In genomic region chr3:108423006-108423405, GRCm38 (mm10) we compare ENCODE assay signal across 13 mouse cellular contexts. TPM values are rescaled to one million over a fixed set of nuclear protein-coding genes. Genes with fewer than 3 reads are reported as not detected.
DNase-seq lines count a peak whose midpoint lies in the region; ATAC-seq lines count a peak whose summit lies in the region.
"Had no signal": no experiment of that assay in that cellular context is flagged by ENCODE, and none has a peak within 500 bp of the region (broad histone marks: within the 10 kb centered on the region; RNA-seq: fewer than 3 reads in every experiment).

No protein-coding gene starts in this region.

- no peak for DNase-seq in heart, adult 11 months
- DNase-seq in embryonic facial prominence, embryonic 10.5 days (ENCODE audit: low spot score), result no peak
- peak; percentile 5 for DNase-seq in hindbrain, embryonic 10.5 days (ENCODE audit: low spot score)
- no peak for DNase-seq in left cerebral cortex, postnatal 4 days
- DNase-seq in kidney, adult 11 months, result no peak
- DNase-seq: adrenal gland, adult 8-10 months; gastrocnemius, postnatal 36 days; liver, embryonic 13.5 days; lung, postnatal 14 days had no signal

- H3K36me3 ChIP-seq in heart, embryonic 13.5 days, result peaks cover 34% of the 10 kb centered on the region
- peaks cover 31% of the 10 kb centered on the region for H3K36me3 ChIP-seq in embryonic facial prominence, embryonic 10.5 days (replicated peaks)
- peaks cover 32% of the 10 kb centered on the region for H3K36me3 ChIP-seq in hindbrain, embryonic 10.5 days
- H3K36me3 ChIP-seq in midbrain, embryonic 16.5 days (ENCODE audit: control insufficient read depth, insufficient read depth, low read length), result peaks cover 19% of the 10 kb centered on the region
- H3K36me3 ChIP-seq in intestine, embryonic 16.5 days (ENCODE audit: control insufficient read depth, insufficient read depth, low read length), result 0 out of 2 replicates have a peak, but pooled peaks cover 11% of the 10 kb centered on the region

- peaks cover 17% of the 10 kb centered on the region for H3K4me1 ChIP-seq in heart, embryonic 13.5 days
- H3K4me1 ChIP-seq in embryonic facial prominence, embryonic 10.5 days, result peaks cover 35% of the 10 kb centered on the region
- peaks cover 55% of the 10 kb centered on the region for H3K4me1 ChIP-seq in hindbrain, embryonic 10.5 days (replicated peaks)
- H3K4me1 ChIP-seq in midbrain, embryonic 16.5 days (ENCODE audit: control insufficient read depth, insufficient read depth, low read length), result peaks cover 18% of the 10 kb centered on the region
- H3K4me1 ChIP-seq in intestine, embryonic 16.5 days (ENCODE audit: control insufficient read depth, insufficient read depth, low read length), result peaks cover 7% of the 10 kb centered on the region

- peaks cover 20% of the 10 kb centered on the region for H3K27me3 ChIP-seq in heart, embryonic 13.5 days (replicated peaks)
- peaks cover 6% of the 10 kb centered on the region for H3K27me3 ChIP-seq in embryonic facial prominence, embryonic 10.5 days (replicated peaks; ENCODE audit: low read depth, poor library complexity, severe bottlenecking)
- peaks cover 6% of the 10 kb centered on the region; the same call in 1 of the 2 replicates for H3K27me3 ChIP-seq in hindbrain, embryonic 10.5 days (ENCODE audit: insufficient read depth, poor library complexity, severe bottlenecking)
- no peaks in the 10 kb centered on the region for H3K27me3 ChIP-seq in midbrain, embryonic 16.5 days (ENCODE audit: control insufficient read depth, insufficient read depth, low read depth, low read length)
- H3K27me3 ChIP-seq in intestine, embryonic 16.5 days (replicated peaks; ENCODE audit: control insufficient read depth, insufficient read depth, low read length), result no peaks in the 10 kb centered on the region

- 36% methylated on average over 6 of the region's 6 CpGs for WGBS in heart, embryonic 13.5 days
- 43% methylated on average over 6 of the region's 6 CpGs for WGBS in embryonic facial prominence, embryonic 10.5 days
- WGBS in hindbrain, embryonic 10.5 days, result 43% methylated on average over 6 of the region's 6 CpGs
- WGBS in midbrain, embryonic 16.5 days, result 37% methylated on average over 6 of the region's 6 CpGs
- 42% methylated on average over 6 of the region's 6 CpGs for WGBS in intestine, embryonic 16.5 days

- no peak for ATAC-seq in heart, embryonic 13.5 days (ENCODE audit: extremely low read depth, insufficient number of reproducible peaks, low FRiP score, low TSS enrichment)
- no peak for ATAC-seq in midbrain, embryonic 16.5 days
- no peak for ATAC-seq in intestine, embryonic 16.5 days

- H3K4me2 ChIP-seq in heart, embryonic 13.5 days, result no peak overlapping the region
- H3K4me2 ChIP-seq in midbrain, embryonic 16.5 days (ENCODE audit: low read length), result no peak overlapping the region
- no peak overlapping the region for H3K4me2 ChIP-seq in intestine, embryonic 16.5 days (ENCODE audit: low read depth, low read length)

- no peak overlapping the region for H3K27ac ChIP-seq in heart, embryonic 13.5 days (replicated peaks)
- 0 out of 2 replicates have a peak overlapping the region, but pooled peaks have one; percentile 19 for H3K27ac ChIP-seq in embryonic facial prominence, embryonic 10.5 days (replicated peaks)
- H3K27ac ChIP-seq in hindbrain, embryonic 10.5 days, result peak overlapping the region; percentile 72
- 0 out of 2 replicates have a peak overlapping the region, but pooled peaks have one; percentile 73 for H3K27ac ChIP-seq in midbrain, embryonic 16.5 days (ENCODE audit: low read length)
- H3K27ac ChIP-seq in intestine, embryonic 16.5 days (ENCODE audit: low read length), result no peak overlapping the region
- H3K27ac ChIP-seq: kidney, postnatal 0 days; liver, embryonic 13.5 days had no signal

- no peak overlapping the region for H3K4me3 ChIP-seq in heart, embryonic 13.5 days
- no peak overlapping the region for H3K4me3 ChIP-seq in embryonic facial prominence, embryonic 10.5 days
- H3K4me3 ChIP-seq in hindbrain, embryonic 10.5 days, result no peak overlapping the region
- no peak overlapping the region for H3K4me3 ChIP-seq in midbrain, embryonic 16.5 days (ENCODE audit: low read depth, low read length)
- H3K4me3 ChIP-seq in intestine, embryonic 16.5 days (ENCODE audit: low read length), result no peak overlapping the region
- H3K4me3 ChIP-seq: liver, embryonic 13.5 days had no signal

- peak overlapping the region; percentile 19; the same call in 1 of the 2 replicates for H3K9ac ChIP-seq in heart, embryonic 13.5 days
- H3K9ac ChIP-seq in midbrain, embryonic 16.5 days (ENCODE audit: low read depth, low read length), result peak overlapping the region; percentile 57; the same call in 1 of the 2 replicates
- H3K9ac ChIP-seq in intestine, embryonic 16.5 days (ENCODE audit: low read depth, low read length), result no peak overlapping the region
- H3K9ac ChIP-seq: liver, embryonic 13.5 days had no signal

- no peaks in the 10 kb centered on the region for H3K9me3 ChIP-seq in heart, embryonic 13.5 days
- no peaks in the 10 kb centered on the region for H3K9me3 ChIP-seq in embryonic facial prominence, embryonic 10.5 days
- no peaks in the 10 kb centered on the region for H3K9me3 ChIP-seq in hindbrain, embryonic 10.5 days
- H3K9me3 ChIP-seq in midbrain, embryonic 16.5 days (replicated peaks; ENCODE audit: control insufficient read depth, low read length, poor library complexity, severe bottlenecking), result no peaks in the 10 kb centered on the region
- no peaks in the 10 kb centered on the region for H3K9me3 ChIP-seq in intestine, embryonic 16.5 days (ENCODE audit: control insufficient read depth, low read length)
- H3K9me3 ChIP-seq: liver, embryonic 13.5 days had no signal

- intact Hi-C loops in left cerebral cortex, postnatal 4 days (cut with DNase I), result no loop called here

RNA-seq across cellular contexts. Expression of gene Celsr2, which starts 7.7 kb away (rescaled TPM):
- 2.1 and 3.1 TPM in 2 replicates for polyA plus RNA-seq in heart, embryonic 13.5 days (2015; fragmentation: Nextera tagmentation; extraction: Ambion mirVana)
- 10.2 and 20.1 TPM in 2 replicates for polyA plus RNA-seq in embryonic facial prominence, embryonic 10.5 days (2016; fragmentation: Nextera tagmentation; extraction: Ambion mirVana)
- polyA plus RNA-seq in hindbrain, embryonic 10.5 days (2016; fragmentation: Nextera tagmentation; extraction: Ambion mirVana), result 58.1 and 79.1 TPM in 2 replicates
- 27.9 and 33.2 TPM in 2 replicates for polyA plus RNA-seq in midbrain, embryonic 16.5 days (2015; fragmentation: Nextera tagmentation; extraction: Ambion mirVana)
- 100 to 1,000 TPM; 136 to 149 TPM for total RNA-seq in left cerebral cortex, postnatal 4 days (2021)
- polyA plus RNA-seq in intestine, embryonic 16.5 days (2015; fragmentation: Nextera tagmentation; extraction: Ambion mirVana), result 2.6 and 3.0 TPM in 2 replicates

RNA-seq across cellular contexts. Expression of gene Sars, which starts 22.0 kb away (rescaled TPM):
- polyA plus RNA-seq in heart, embryonic 13.5 days (2015; fragmentation: Nextera tagmentation; extraction: Ambion mirVana), result 78.2 and 91.4 TPM in 2 replicates
- polyA plus RNA-seq in embryonic facial prominence, embryonic 10.5 days (2016; fragmentation: Nextera tagmentation; extraction: Ambion mirVana), result 132 and 139 TPM in 2 replicates
- 161 and 177 TPM in 2 replicates for polyA plus RNA-seq in hindbrain, embryonic 10.5 days (2016; fragmentation: Nextera tagmentation; extraction: Ambion mirVana)
- polyA plus RNA-seq in midbrain, embryonic 16.5 days (2015; fragmentation: Nextera tagmentation; extraction: Ambion mirVana), result 217 and 220 TPM in 2 replicates
- total RNA-seq in left cerebral cortex, postnatal 4 days (2021), result 100 to 1,000 TPM; 194 to 199 TPM
- 166 and 168 TPM in 2 replicates for polyA plus RNA-seq in intestine, embryonic 16.5 days (2015; fragmentation: Nextera tagmentation; extraction: Ambion mirVana)

RNA-seq across cellular contexts. Expression of gene Psrc1, which starts 39.4 kb away (rescaled TPM):
- 24.4 and 25.4 TPM in 2 replicates for polyA plus RNA-seq in heart, embryonic 13.5 days (2015; fragmentation: Nextera tagmentation; extraction: Ambion mirVana)
- polyA plus RNA-seq in embryonic facial prominence, embryonic 10.5 days (2016; fragmentation: Nextera tagmentation; extraction: Ambion mirVana), result 97.9 and 100.0 TPM in 2 replicates
- polyA plus RNA-seq in hindbrain, embryonic 10.5 days (2016; fragmentation: Nextera tagmentation; extraction: Ambion mirVana), result 75.8 and 89.8 TPM in 2 replicates
- polyA plus RNA-seq in midbrain, embryonic 16.5 days (2015; fragmentation: Nextera tagmentation; extraction: Ambion mirVana), result 3.9 and 5.2 TPM in 2 replicates
- 1 to 10 TPM; 4.3 to 6.9 TPM for total RNA-seq in left cerebral cortex, postnatal 4 days (2021)
- polyA plus RNA-seq in intestine, embryonic 16.5 days (2015; fragmentation: Nextera tagmentation; extraction: Ambion mirVana), result 22.1 and 26.1 TPM in 2 replicates

RNA-seq across cellular contexts. Expression of gene Mybphl, which starts 58.3 kb away (rescaled TPM):
- 40.7 and 45.8 TPM in 2 replicates for polyA plus RNA-seq in heart, embryonic 13.5 days (2015; fragmentation: Nextera tagmentation; extraction: Ambion mirVana)
- 0.22 TPM in 1 of 2 replicates, not detected in the other for polyA plus RNA-seq in embryonic facial prominence, embryonic 10.5 days (2016; fragmentation: Nextera tagmentation; extraction: Ambion mirVana)
- not detected in 2 replicates for polyA plus RNA-seq in hindbrain, embryonic 10.5 days (2016; fragmentation: Nextera tagmentation; extraction: Ambion mirVana)
- polyA plus RNA-seq in midbrain, embryonic 16.5 days (2015; fragmentation: Nextera tagmentation; extraction: Ambion mirVana), result not detected in 2 replicates
- total RNA-seq in left cerebral cortex, postnatal 4 days (2021), result under 1 TPM in 1 of 2 experiments, not detected in 1; 0.30 TPM
- polyA plus RNA-seq in intestine, embryonic 16.5 days (2015; fragmentation: Nextera tagmentation; extraction: Ambion mirVana), result not detected in 2 replicates
- total RNA-seq: adrenal gland, adult 8-10 months; gastrocnemius, postnatal 36 days had no signal
- polyA plus RNA-seq: kidney, postnatal 0 days had no signal

Comparison
In these comparisons a context has a peak if more than half of its experiments do, and no peak if none do; other contexts are left out.
1. H3K27ac ChIP-seq: peak in embryonic facial prominence, embryonic 10.5 days (single experiment), hindbrain, embryonic 10.5 days (single experiment) and midbrain, embryonic 16.5 days (single experiment); none in heart, embryonic 13.5 days (single experiment) and intestine, embryonic 16.5 days (single experiment).